Mouse (Mus musculus) embryo, embryonic 11.5 days (tissue): ENCODE data around the gene Ptp4a2.
A peak's percentile ranks its signal among the peaks of the same experiment; 100 is the strongest.
"Not testable (repeated sequence)": the region's sequence is repeated elsewhere in the genome, so short reads cannot be mapped to it uniquely, and the experiment has no call there.

Experiments used
- DNase-seq: peaks from one replicate; pipeline ENCODE4 v3.0.0-alpha.2; 2012; ENCODE audit warnings: low read depth, low spot score

The Ptp4a2 gene

DNA sequence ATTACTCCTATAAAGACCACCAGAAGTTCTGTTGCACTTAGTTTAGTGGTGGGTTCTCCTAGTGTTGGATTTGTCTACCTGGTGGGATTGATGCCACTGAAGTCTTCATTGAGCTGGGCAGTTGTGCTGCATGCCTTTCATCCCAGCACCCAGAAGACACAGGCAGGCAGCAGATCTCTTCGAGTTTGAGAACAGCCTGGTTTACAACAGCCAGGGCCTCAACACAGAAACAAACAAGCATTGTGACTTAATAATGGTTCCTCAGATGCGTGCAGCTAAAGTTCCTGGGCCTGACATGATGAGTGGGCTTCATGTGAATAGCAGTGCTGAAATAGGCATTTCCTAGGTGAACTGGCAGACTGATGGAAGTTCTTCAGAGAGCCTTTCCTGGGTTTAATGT, 42.0 kb downstream of the Ptp4a2 start:
- DNase-seq = no peak

DNA sequence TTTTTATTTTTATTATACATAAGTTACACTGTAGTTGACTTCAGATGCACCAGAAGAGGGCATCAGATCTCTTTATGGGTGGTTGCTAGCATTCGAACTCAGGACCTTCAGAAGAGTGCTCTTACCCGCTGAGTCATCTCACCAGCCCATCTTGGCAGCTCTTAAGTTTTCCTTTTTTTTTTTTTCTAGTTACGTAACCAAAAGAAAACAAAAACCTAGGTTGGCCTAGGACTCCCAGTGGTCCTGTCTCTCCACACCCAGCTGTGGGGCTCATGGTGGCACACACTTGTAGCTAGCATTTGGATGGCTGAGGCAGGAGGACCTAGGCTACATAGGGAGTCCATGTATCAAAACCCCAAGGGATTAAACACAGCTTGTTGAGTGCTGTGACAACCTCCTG, 43.0 kb downstream of the Ptp4a2 start:
- no peak for DNase-seq

DNA sequence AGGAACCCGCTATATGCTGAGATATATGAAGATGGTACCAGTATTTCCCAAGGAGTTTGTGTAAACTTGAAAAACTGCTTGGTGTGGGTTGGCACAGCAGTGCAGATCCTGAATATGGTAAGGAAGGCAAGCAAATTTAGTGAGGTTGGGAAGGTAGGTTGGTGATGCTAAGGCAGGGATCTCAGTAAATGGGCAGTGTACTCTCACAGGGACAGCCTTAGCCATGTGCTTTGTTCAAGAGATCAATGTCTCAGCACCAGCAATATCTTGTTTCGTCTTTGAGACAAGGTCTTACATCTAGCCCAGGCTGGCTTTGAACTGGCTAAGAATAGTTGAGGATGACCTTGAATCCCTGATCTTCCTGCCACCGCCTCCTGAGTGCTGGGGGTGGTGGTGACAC, 43.6 kb downstream of the Ptp4a2 start:
- no peak for DNase-seq

DNA sequence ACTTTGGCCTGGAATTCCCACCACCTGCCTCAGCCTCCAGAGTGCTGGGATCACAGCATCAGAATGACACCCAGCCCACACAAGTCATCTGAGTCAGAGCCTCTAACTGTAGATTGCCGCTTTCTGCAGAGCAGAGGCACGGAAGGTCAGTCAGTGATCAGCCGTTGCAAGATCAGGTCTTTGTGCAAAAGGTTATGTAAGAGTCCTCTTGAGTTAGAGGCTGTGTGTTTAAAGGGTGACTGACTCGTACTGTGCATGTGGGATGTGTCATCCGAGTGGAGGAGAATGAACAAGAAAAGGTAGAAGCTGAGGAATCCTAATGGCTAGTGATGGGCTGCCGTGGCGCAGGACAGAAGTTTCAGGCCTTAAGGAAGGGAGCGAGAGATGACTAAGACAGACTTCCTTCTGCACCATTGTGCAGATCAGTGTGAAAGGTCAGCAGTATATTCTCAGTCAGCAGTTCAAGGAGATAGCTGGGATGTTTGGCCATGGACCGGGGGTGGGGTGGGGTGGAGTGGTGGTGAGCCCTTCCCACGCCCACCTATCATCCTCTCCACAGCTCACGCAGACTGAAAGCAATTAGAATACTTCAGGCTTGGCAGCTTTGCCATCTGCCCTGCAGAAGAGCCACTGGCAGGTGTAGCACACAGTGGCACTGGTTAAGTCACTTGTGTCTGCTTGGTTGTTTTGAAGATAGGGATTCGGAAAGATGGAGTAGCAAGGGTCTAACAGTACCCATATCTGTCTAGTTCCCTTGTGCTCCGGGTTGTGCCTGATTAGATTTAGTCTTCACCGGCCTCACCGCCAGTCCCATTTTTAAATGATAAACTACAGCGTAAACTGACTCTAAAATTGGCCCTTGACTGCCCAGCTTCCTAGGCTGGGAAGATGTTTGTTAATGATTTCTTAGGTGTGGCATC, 44.3 kb downstream of the Ptp4a2 start:
- no peak for DNase-seq

DNA sequence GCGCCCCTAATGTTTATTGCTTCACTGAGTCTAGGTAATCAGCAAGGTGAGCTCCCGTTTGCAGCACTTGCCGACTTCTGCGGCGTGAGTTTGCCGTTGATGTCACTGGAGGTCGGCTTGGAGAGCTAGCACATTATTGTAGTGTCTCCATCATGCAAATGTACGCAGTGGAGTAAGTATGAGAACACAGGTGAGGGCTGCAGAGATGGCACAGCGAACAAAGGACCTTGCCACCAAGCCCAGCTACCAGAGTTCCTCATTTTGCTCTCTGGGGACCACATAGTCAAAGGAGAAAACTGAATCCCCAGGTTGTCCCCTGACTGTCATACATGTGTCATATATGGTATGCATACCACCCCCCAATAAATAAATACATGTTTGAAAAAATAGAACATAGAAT, 49.4 kb downstream of the Ptp4a2 start:
- no peak for DNase-seq

DNA sequence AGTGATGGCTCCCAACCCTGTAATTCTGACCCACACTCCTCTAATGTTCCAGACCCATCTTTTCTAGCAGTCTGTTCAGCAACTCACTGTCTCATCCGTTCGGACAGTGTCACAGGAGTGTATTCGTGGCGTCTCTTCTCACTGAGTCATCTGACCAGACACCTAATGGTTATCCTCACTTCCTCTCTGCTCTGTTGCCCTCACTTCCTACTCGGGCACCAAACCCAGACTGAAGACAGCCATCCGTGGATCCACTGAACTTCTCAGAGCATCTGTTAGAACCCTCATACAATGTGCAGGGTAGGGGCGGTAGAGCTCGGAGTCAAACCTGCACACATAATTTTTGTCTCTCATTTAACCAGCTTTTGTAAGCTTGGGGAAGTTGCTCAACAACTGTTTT, 50.4 kb downstream of the Ptp4a2 start:
- DNase-seq = no peak

DNA sequence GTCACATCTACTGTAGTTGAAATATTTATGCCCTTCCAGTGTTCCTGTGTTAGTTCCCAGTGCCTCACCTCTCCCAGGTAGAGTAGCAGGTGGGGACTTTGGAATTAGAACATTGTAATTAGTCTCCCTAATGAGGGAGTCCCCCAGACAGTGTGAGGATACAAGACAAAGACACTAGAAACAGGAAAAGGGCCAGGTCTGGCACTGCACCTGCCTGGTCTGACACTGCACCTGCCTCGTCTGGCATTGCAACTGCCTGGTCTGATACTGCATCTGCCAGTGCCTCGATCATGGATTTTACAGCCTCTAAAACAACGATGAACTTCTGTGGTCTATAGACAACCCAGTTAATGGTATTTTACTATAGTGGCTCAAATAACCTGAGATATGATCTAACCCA, 51.3 kb downstream of the Ptp4a2 start:
- no peak for DNase-seq

DNA sequence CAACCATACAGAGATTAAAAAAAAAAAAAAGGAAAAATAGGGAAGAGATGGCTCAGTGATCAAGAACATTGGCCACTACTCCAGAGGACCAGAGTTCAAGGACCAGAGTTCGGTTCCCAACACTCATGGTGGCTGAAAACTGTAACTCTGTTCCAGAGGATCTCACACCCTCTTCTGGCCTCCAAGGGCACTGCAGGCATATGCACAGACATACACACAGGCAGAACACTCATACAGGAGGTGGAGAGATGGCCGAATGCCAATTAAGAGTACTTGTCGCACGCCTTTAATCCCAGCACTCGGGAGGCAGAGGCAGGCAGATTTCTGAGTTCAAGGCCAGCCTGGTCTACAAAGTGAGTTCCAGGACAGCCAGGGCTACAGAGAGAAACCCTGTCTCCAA, 55.2 kb downstream of the Ptp4a2 start:
- not testable (repeated sequence) for DNase-seq

DNA sequence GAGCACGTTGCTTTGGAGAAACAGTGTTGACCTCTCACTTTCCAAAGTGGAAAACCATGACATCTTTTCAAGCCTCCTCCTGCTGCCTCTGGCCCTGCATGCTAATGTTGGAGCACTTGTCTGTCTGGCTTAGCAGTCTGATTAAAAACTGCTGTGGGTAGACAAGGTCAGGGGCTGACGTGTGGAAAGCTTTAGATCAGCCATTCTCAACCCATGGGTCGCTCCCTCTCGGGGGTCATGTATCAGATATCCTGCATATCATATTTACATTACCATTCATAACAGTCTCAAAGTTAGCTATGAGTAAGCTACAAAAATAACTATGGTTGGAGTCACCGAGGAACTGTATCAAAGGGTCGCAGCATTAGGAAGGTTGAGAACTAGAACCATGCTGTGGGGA, 57.2 kb downstream of the Ptp4a2 start:
- DNase-seq = no peak

DNA sequence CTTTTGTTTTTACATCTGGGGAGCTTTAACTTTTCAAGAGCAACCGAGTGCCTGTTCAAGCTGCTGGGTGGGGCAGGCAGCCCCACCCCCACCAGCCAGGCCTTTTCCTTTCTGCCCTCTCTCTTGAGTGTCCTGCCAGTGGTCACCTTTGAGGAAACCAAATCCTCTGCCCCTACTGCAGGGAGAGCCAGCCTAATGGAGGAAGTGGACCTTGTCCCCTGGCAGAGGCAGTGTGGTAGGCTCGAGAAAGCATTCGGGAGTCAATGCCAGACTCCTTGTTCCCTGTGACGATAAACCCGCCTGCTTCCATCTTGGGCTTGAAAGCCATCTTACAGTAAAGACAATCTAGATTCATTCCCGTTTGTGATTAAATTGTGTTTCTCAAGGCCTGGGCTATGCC, 59.5 kb downstream of the Ptp4a2 start:
- no peak for DNase-seq

DNA sequence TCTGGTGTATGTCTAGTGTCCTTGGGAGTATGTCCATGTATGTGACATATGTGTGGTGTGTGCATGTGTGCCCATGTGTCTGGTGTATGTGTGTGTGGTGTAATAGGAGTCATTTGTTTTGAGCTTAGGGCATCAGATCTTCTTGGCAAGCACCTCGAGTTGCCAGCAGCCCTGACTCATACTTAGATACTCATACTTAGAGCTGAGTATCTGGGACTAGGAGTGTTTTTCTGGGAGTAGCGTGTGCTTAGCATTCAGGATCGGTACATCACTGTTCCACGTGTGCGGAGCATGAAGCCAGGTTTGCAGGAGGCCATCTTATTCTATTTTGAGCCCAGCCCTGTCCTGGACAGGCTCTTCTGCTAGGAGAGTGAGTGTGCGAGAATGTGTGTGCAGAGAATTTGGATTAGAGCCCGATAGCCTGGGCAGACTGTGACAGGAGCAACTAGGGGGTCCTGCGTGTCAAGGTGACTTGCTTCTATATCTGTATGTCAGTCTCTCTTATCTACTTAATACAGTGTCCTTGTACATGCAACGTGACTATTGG, 61.4 kb downstream of the Ptp4a2 start:
- DNase-seq = no peak

DNA sequence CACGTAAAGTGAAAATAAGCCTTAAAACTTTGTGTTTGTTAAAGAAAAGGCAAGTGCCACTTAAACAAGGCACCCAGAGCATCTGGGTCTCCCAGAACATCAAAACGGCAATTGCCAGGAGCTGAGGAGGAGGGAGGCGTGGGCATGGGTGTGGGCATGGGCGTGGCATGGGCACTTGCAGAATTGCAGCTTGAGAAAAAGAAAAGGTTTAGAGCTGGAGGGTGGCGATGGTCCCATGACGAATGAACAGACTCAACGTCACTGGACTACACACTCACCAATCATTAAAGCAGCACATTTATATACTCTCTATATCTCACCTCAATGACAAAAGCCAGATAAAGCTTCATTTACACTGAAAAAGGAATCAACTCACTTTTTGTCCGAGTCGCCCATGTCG, 63.8 kb downstream of the Ptp4a2 start:
- DNase-seq = no peak

DNA sequence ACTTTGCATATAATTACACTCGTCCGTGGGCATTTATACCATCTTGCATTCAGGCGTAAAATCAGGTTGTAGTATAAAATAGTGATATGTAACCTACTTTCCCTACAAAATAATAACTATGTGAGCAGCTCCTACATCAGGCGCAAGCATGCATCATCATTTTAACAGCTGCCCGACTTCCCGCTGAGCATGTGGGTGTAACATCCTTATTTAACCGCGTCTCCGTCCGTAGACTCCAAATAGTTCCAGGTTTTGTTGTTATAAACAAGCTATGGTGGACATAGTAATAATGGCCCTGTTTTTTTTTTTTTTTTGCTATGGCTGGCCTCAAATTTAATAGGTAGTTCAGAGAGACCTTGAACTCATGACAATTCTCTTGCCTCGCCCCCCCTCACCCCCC, 64.4 kb downstream of the Ptp4a2 start:
- no peak for DNase-seq

DNA sequence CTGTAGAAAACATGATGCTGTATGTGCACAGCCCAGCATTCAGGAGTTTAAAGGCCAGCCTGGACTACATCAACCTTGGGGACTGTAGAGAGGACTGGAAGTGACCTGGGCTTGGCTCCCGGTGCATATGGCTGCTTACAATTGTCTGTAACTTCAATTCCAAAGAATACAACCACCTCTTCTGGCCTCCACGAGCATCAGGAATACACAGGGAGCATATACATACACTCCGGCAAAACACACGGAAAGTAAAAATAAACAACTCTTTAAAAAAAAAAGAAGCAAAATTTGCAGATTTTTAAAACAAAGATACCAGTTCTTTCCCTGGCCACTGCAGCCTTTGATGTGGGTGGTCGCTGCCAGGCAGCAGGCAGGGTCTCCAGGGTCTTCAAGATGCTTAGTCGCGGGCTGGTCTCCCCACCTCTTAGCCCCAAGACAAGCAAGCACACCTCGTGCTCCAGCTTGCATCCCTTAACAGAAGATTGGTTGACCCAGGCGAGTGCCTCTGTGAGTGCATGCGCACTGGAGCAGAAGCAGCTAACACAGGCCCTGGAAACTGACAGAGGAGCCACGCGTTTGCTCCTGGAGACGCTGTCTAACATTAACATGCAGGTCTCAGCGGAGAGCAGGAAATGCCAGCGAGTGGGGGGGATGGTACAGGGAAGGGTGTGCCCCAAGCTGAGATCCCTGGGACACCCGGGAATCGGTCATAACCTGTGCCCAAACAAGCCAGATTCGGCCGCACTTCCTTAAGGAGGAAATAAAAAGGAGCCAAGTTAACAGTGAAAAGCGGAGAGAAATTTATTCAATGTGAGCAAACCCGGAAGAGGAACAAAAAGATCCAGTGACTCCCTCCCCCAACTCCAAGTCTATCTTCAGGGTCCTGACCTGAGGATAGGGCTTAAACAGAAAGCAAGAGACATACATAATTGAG, 66.1 kb downstream of the Ptp4a2 start:
- peak; percentile 64 for DNase-seq

DNA sequence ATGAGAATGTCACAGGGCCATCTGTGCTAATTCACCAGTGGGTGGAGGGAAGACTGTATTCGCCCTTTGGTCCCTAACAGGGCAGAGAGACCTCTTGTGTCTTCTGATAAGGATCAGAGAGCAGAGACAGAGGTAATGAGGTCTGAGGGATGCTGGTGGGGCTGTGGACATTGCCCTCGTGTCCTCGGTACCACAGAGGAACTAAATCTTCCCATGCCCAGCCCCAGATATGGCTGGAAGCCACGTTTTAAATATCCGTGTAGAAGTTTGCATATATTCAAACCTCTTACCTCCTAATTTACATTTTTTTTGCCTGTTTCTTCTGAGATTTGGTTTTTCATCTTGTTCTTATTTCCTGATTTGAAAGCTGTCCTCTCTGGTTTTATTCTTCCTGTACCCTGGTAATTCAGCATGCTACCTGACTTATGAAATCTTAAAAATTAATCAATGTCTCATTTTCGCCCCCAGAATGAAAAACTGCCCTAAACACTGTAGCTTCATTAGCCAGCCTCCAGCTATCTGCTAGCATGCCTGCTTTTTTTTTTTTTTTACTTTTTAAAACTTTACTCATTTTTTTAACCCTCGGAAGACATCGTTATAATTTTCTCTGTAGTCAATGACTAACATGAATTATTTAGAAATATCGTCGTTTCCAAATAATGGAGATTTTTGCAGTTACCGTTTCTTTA, 67.1 kb downstream of the Ptp4a2 start:
- DNase-seq = no peak

DNA sequence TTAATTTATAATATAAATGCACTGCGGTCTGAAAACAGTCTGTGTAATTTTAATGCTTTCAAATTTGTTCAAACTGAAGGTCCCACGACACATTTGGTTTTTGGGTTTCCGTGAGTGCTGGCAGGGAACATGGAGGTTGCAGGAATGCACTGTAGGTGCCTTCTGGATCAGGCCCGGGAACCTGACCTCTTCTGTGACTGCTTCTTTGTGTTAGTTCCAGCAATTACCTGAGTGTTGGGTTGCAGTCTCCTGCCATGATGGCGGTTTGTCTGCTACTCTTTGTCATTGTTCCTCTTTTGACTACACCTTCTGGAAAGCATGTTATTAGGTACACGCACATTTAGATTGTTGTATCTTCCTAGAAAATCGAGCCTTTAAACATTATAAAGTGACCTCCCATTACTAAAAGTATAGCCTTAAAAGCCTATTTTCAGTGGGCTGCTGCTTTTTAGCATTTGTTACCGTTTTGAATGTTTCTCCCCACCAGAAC, 67.7 kb downstream of the Ptp4a2 start:
- DNase-seq = no peak

DNA sequence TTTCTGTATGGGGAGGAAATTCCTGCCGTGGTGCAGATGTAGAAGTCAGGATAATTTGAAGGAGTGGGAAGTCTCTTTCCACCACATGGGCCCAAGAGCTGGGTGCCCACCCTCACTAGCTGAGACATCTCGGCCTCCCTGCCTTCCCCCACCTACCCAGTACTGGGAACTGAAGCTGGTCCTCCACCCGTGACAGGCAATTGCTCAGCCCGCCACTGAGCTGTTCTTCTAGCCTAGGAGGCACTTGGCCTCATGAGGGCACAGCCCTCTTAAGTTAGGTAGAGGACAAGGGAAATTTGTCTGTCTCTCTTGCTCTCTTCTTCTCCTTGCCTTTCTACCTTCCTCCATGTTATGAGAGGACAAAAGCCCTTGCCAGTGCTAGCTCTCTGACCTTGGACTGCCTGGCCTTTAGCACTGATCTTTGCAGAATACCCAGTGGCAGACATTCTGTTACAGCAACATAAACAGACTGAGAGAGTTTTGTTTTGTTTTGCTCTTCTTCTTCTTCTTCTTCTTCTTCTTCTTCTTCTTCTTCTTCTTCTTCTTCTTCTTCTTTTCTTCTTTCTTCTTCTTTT, 68.3 kb downstream of the Ptp4a2 start:
- no peak for DNase-seq

DNA sequence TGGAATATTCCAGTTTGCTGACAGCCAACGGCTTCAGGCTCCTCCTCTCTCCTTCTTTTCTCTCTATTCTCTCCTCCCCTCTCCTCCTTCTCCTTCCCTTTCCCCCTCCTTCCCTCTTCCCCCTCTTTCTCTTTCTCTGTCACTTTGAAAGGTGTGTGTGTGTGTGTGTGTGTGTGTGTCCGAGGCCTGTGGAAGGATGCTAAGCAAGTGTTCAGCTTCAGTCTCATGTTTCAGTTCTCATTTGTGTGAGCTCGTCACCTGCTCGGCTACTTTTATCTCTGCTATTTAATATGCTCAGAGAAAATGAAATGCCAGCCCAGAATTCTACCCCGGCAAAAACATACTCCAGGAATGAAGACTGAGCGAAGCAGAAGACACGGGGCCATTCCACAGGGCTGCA, 69.6 kb downstream of the Ptp4a2 start:
- no peak for DNase-seq

DNA sequence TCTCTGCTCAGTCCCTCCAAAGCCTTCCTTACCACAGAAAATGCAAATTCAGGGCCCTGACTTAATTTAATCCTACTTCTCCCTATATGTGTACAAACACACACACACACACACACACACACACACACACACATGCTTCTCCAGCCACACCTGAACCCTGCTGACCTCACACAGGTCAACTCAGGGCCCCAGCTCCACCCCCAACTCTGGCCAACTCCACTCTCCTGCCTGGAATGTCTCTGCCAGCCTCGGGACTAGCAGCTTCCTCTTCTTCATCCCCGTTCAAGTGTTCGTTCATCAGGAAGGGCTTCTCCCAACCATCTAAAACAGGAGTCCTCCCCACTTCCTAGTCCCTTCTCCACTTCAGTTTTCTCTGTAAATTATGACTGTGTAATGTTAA, 70.6 kb downstream of the Ptp4a2 start:
- no peak for DNase-seq

DNA sequence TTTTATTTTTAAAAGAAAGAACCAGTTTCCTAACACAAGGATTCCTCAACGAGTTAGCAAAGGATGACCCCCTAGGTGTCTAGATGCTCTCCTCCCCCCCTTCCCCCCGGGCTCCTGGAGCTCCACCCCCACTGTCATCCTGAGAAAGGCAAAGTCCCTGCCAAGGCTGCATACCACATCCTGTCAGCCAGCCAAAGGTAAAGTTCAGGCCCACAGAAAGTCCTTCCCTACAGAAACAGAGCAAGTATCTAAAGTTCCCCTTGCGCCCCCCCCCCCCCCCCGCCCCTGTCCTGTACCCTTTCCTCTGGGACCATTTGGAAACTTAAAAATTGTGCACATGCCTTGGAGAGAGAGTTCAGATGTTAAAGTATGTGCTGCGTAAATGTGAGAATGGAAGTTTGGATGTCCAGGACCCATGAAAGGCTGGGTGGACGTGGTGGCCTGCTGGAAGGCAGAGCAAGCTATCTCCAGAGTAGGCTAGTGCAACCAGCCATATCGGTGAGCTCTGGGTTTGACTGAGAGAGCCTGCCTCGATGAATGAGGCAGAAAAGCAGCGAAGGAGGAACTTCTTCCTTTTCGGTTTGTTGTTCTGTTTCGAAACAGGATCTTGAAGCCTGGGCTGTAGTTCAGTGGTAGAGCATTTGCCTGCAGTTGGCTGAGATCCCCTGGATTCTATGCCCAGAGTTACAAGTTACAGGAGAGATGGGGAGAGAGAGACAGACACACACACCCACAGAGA, 71.7 kb downstream of the Ptp4a2 start:
- DNase-seq = no peak
